Mouse (Mus musculus) induced T-regulatory cell, adult 2 months (primary cell): ENCODE data around the gene Rufy4.

ENCODE experiments used
- DNase-seq: peaks from one replicate; pipeline ENCODE4 v3.0.0-alpha.2; 2012; ENCODE audit warnings: low read depth

Rufy4 gene

GRCm38 (mm10) chr1:74124991-74125552 is at the start of gene Rufy4:
Gene Rufy4 (plus strand): TSS chr1:74125541.
- DNase-seq = peak; percentile 79

DNA sequence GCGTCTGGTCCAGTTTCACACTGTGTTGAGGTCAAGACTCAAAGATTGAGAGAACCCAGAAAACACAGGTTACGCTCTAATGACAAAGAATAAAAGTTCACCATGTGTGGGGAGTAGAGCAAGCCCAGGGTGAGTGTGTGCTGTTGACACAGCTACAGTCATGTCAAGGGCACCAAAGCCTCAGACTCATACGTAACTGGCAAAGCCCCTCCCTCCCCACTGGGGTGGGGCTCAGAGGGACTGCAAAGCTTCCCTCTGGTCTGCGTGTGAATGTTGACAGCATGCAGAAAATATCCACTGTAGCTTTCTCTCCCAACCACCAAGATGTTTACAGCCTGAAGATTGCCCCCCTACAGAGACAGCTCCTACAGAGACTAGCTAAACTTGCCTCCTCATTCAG is 49.1 kb upstream of the Rufy4 start:
- DNase-seq = no peak

- peak; percentile 70 for DNase-seq
Observed at GRCm38 (mm10) chr1:74077353-74077752, 48.0 kb upstream of the Rufy4 start.

GRCm38 (mm10) chr1:74081573-74081989 is 43.8 kb upstream of the Rufy4 start:
- DNase-seq = no peak

GRCm38 (mm10) chr1:74082841-74083463 is 42.4 kb upstream of the Rufy4 start:
- peak; percentile 63 for DNase-seq

DNA sequence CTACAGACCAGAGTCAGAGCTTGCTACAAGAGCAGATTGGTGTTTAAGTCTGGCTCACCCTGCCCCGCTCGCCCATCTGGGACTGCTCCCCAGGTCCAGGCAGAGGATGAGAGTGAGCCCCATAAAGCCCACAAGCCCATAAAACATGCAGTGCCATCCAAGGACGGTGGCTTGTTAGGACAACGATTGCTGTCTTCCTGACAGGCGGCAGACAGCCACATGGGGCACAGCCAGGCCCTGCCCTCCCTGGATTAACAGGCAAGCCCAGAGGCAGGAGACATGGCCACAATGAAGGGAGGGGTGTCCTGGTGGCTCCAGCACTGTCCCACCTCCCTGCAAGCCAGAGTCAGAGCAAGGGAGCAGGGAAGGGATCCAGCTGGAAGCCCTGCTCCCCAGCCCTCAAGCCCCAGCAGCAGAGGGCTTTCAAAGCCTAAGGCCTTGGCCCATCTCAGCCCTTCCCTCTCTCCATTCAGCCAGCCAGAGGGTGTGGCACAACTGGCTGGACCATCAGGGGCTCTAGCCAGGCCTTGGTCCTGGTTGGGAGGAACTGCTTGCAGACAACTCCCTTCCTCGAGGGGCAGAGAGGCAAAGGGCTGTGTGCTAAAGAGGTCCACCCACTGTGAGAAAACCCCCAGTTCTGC is 41.2 kb upstream of the Rufy4 start:
- DNase-seq = no peak

DNA sequence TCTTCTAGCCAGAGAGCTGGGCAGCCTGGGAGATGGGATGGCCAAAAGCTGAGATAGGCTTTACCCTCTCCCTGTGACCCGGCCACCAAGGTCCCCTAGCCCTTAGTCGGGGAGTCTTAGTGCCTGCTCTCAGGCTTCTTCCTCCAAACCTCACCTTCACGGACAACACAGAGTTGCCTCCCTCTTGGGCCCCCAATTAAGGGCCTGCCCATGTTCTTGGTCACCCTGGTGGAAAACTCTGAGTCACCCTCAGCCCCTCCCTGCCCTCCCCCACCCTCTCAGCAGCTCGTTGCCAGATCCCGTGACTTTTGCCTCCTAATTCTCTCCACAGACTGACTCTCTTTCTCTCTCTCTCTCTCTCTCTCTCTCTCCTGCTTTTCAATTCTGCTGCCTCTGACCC is 40.6 kb upstream of the Rufy4 start:
- DNase-seq = no peak

DNA sequence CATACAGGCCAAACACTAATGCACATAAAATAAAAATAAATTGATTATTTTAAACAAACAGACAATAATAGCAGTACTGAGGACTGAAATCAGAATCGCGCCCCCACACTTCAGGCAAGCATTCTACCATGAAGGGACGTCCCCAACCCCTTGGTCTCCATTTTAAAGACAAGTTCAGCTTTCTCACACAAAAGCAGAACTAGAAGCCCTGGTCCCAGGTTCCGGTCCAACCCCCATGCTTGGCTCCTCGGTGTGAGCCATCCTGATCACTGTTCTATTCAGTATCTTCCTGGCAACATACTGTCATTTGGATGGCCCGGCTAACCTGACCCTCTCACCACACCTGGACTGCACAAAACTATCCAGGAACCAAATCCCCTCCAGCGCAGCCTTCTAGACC is 39.8 kb upstream of the Rufy4 start:
- no peak for DNase-seq

- no peak for DNase-seq
Observed at GRCm38 (mm10) chr1:74088569-74088968, 36.8 kb upstream of the Rufy4 start.

DNA sequence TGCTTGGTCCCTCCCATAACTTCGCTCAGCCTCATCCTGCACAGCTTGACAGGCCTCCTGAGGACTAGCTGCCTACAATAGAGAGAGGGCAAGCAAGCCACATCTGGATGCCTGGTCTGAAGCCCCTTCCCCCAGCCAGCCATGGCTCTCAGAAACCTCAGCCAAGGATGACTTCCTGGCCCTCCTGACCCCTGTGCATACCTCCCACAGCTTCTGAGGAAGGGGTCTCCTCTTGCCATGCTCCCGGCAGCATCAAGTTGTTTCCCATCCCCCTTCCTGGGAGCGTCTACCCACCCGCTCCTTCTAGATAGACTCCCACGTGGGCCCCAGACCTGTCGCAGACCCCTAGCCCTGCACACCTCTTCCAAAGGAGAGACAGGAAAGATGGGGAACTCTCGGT is 35.0 kb upstream of the Rufy4 start:
- DNase-seq = no peak

DNA sequence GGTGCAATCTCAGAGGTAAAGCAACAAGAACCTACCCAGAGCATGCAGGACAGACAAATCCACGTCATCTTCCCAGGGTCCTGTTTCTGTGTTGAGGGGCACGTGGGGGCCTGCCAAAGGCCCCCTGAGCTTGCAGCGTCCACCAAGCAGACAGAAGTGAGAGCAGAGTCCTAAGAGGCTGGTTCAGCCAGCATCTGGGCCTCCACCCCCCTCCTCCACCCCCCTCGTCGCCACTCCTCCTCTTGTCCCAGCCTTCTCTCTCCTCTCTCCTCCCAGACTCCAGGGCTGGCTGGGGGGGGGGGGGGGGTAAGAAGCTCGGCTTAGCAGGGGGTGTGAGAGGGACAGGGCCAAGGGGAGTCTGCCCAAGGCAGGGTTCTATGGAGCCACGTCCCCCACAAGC is 34.2 kb upstream of the Rufy4 start:
- DNase-seq = no peak

- no peak for DNase-seq
Observed at GRCm38 (mm10) chr1:74091611-74092224, 33.6 kb upstream of the Rufy4 start.

DNA sequence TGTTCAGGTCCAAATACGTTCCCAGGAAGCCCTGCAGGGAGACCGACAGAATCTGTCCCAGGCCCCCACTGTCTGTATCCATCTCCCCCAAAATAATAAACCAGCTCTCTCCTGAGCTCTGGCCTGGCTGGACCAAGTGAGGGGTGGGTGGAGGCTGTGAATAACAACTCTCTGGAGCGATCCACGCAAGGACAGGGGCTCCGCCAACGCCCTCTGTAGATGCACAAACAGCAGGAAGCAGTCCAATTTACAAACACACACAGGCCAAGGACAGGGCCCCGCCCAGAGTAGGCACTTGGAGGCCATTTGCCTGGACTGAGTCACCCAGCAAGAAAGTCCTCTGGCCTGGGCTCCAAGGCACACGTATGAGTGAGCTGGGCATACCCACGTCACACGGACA is 33.1 kb upstream of the Rufy4 start:
- no peak for DNase-seq

GRCm38 (mm10) chr1:74093447-74093846 is 31.9 kb upstream of the Rufy4 start:
- DNase-seq = no peak

- no peak for DNase-seq
Observed at GRCm38 (mm10) chr1:74094497-74095270, 30.7 kb upstream of the Rufy4 start.

DNA sequence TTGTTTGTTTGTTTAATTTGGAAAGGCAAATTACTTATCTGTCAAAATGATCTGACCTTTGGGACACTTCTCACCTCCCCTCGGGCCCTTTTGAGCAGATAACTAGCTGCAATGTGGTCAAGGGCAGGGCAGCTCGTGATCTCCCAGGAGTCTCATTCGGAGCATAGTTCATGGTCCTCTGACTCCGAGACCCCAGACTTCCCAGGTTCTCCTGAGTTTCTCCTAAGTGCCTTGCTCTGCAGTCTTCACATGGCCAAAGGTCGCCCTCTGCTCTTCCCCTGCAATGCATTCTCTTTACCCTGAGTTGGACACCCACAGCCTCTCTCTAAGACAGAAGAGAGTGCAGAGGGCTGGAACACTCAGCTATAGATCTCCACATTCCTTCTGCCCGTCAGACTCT is 30.0 kb upstream of the Rufy4 start:
- DNase-seq = no peak

DNA sequence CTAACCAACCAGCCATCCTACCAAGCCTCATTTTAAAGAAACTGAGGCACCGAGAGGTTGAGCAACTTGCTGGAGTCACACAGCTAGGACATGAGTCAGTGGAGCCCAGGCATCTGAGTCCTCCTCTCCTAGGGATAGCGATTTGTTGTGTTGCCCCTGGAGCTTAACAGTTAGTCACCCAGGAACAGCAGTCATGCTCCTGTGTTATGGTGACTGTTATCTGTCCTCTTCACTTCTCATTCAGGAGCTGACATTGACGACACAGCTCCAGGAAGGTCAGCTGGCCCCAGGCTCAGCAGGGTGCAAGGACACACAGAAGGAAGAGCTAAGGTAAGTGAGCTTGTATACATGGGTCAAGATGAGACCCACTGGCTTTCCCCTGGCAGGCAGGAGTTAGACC is 29.6 kb upstream of the Rufy4 start:
- DNase-seq = no peak

DNA sequence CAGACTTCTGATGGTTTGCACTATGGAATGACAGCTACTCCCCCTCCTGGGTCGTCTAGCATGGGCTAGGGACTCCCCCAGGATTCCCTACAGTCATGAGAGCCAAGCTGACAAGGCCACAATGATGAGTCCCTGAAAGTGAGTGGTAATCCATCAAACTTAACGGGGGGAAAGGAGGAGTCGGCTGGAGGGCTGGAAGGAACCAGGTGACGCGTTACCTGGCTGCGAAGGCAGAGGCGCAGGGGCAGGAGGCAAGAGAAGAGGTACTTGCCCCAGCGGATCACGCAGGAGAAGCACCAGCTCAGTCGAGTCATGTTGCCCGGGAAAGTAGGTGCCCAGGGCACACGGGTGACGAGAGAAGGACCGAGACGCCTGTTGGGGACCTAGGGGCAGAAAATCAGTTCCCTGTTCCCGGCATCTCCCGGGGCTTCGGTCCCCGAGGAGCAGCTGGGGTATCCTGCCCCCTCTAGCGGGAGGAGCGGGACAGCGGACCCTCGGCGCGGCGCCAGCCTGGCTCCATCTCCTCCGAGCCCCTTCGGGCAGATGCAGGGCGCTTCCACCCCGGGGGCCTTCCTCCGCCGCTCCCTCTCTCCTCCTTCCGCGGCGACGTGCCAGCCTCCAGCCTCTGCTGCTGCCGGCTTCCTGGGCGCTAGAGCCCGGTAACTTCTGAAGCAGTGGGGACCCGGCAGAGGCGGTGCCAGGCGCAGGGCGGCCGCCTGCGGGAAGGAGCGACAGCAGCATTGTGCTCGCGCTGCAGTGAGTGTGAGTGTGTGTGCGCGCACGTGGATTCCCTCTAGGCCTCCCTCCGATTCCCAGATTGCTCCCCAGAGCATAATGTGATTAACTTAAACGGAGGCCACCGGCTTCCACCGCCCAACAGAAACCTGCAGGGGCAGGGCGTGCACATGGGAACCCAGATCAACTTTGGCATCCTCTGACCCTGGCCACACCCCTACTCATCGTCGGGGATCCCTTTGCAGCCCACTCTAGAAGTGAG is 27.0 kb upstream of the Rufy4 start:
- peak; percentile 7 for DNase-seq

DNA sequence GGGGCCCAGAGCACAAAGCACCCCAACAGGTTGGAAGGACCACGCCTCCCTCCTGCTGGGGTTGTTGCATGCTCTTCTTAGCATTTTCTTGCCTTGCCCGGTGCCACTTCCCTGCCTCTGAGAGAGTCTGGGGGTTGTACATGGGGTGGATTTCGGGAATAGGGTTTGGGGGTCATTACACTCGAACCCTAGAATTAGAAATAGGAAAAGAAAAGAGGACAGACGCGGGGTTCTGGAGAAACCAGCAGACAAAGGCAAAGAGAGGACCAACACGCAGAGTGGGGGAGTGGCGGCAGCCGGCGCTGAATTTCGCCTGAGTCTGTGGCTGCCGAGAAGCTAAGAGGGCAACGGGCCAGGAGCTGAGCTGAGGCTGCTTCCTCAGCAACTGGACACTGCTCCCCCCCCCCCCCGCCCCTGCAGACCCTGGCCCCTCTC is 26.3 kb upstream of the Rufy4 start:
- no peak for DNase-seq

DNA sequence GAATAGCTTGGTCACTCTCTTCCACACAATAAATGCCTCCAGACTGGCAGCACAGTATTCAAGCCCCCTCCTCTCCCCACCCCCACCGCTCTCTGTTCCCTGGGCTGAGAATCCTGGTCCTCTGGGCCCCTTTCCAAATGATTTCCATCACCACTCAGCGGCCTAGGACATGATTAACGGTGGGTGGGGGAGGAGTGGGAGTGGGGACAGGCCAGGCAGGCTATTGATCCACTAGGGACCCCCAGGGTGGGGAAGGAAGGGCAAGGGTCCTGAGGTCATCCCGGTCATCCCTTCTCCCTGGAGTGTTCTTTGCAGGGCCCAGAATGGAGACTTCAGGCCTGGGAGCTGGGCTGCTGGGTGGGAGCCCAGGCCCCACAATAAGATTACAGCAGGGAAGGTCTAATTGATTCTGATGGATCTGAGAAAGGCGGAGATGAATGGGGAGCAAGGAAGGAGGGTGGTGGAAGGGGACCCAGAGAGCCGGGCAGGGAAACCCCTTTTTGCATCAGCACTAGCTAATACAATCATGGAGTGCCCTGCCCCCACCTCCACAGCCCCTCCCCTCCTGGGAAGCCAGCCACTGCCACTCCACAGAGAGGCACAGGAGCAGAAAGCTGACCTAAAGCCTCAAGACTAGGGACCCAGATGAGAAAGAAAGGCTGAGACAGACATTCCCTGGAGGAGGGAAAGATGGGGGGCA is 21.5 kb upstream of the Rufy4 start:
- DNase-seq = no peak

DNA sequence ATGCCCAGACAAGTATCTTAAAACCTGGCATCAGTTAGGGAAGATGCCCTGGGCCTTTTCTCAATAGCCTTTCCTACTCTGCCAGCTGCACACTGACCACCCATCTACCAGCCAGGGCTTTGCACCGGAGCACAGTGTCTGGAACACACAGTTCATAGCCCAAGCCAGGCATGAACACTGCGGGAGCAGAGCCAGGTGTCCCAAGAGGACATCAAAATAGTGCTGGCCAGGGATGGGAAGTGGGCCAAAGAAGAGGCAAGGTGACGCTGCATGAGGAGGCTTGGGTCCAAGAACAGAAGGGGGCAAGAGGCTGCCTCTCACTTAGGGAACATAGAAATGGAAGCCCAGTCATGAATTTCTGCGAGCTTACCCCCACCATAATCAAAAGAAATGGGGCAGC is 19.7 kb upstream of the Rufy4 start:
- no peak for DNase-seq
